Comparison of ENCODE assay signal across 12 mouse cellular contexts in genomic region chr16:8570901-8571615, GRCm38 (mm10). TPM values are rescaled to one million over a fixed set of nuclear protein-coding genes. Genes with fewer than 3 reads are reported as not detected.
"Had no signal": no experiment of that assay in that cellular context is flagged by ENCODE, and none has a peak within 500 bp of the region (broad histone marks: within the 10 kb centered on the region; RNA-seq: fewer than 3 reads in every experiment).

No protein-coding gene starts in this region.

- DNase-seq: kidney, adult 11 months; kidney, postnatal 25 days; left cerebral cortex, postnatal 4 days; lung, postnatal 14 days; right cerebral cortex, postnatal 14 days; thymus, postnatal 4 days had no signal

- H3K9ac ChIP-seq: kidney, embryonic 15.5 days; liver, embryonic 15.5 days; lung, embryonic 15.5 days; midbrain, embryonic 12.5 days had no signal

- H3K4me1 ChIP-seq: kidney, embryonic 15.5 days; lung, embryonic 15.5 days; megakaryocyte, embryonic 14.5 days had no signal

- H3K4me2 ChIP-seq: kidney, embryonic 15.5 days; liver, embryonic 15.5 days; lung, embryonic 15.5 days; midbrain, embryonic 12.5 days had no signal

- H3K4me3 ChIP-seq: kidney, embryonic 15.5 days; liver, embryonic 15.5 days; lung, embryonic 15.5 days; megakaryocyte, embryonic 14.5 days; midbrain, embryonic 12.5 days had no signal

- H3K27me3 ChIP-seq: kidney, embryonic 15.5 days; lung, embryonic 15.5 days; midbrain, embryonic 12.5 days had no signal

- H3K27ac ChIP-seq: kidney, embryonic 15.5 days; liver, embryonic 15.5 days; lung, embryonic 15.5 days; macrophage; midbrain, embryonic 12.5 days had no signal

- H3K9me3 ChIP-seq: kidney, embryonic 15.5 days; liver, embryonic 15.5 days; lung, embryonic 15.5 days; midbrain, embryonic 12.5 days had no signal

- H3K36me3 ChIP-seq: lung, embryonic 15.5 days had no signal

RNA-seq across cellular contexts. Expression of gene Abat, which starts 57.8 kb away (rescaled TPM):
- polyA plus RNA-seq: macrophage had no signal
